Mouse (Mus musculus) midbrain, embryonic 12.5 days (tissue): ENCODE results near the gene Arpc2. TPM values are rescaled to one million over a fixed set of nuclear protein-coding genes. Genes with fewer than 3 reads are reported as not detected.

Experiments
- ATAC-seq: fragments of 200-750 bp; cut with Nextera tagmentation; 2 replicates; pipeline ENCODE4 v1.8.0; 2017; ENCODE audit warnings: low read depth, moderate TSS enrichment, moderate library complexity; ENCODE audit not compliant: low FRiP score
- H3K27ac ChIP-seq: fragments of 300-500 bp; sonication (generic); replicated peaks from 2 replicates; pipeline ENCODE4 v1.5.1; 2016; ENCODE audit warnings: mild to moderate bottlenecking
- H3K27me3 ChIP-seq: fragments of 300-500 bp; sonication (generic); 2 replicates; pipeline ENCODE4 v1.6.1; 2016; ENCODE audit warnings: mild to moderate bottlenecking
- H3K36me3 ChIP-seq: fragments of 300-500 bp; sonication (generic); 2 replicates; pipeline ENCODE4 v1.6.1; 2016
- H3K4me1 ChIP-seq: fragments of 300-500 bp; sonication (generic); 2 replicates; pipeline ENCODE4 v1.6.1; 2016
- H3K4me2 ChIP-seq: fragments of 300-500 bp; sonication (generic); replicated peaks from 2 replicates; pipeline ENCODE4 v1.6.1; 2016; ENCODE audit warnings: mild to moderate bottlenecking, moderate library complexity
- H3K4me3 ChIP-seq: fragments of 300-500 bp; sonication (generic); 2 replicates; pipeline ENCODE4 v1.5.1; 2016; ENCODE audit warnings: mild to moderate bottlenecking
- H3K9ac ChIP-seq: fragments of 300-500 bp; sonication (generic); replicated peaks from 2 replicates; pipeline ENCODE4 v1.6.1; 2016; ENCODE audit warnings: mild to moderate bottlenecking, moderate library complexity
- H3K9me3 ChIP-seq: fragments of 300-500 bp; sonication (generic); 2 replicates; pipeline ENCODE4 v1.6.1; 2016; ENCODE audit warnings: mild to moderate bottlenecking
- WGBS: fragments of 180-500 bp; shearing (Covaris S2); methylation state at CpG from one replicate; pipeline ENCODE4 v1.1.7; 2016; 5-methylcytosine and 5-hydroxymethylcytosine counted together
- microRNA counts: library from miRNA; unstranded; fragments of <30 nt; microRNA quantifications from one replicate; lab custom pipeline; 2017
- microRNA-seq: library from miRNA; unstranded; fragments of <30 nt; microRNA quantifications from one replicate; pipeline ENCODE4, GENCODE M21; 2017
- polyA plus RNA-seq: library from polyadenylated mRNA; unstranded; fragments of >200 nt; fragmentation: Nextera tagmentation; extraction: Ambion mirVana; gene quantifications from 2 replicates; pipeline ENCODE4 v1.2.1, GENCODE M21; 2016

Arpc2 gene
- polyA plus RNA-seq, 1 experiment from 2014 or later, result 363 TPM

DNA sequence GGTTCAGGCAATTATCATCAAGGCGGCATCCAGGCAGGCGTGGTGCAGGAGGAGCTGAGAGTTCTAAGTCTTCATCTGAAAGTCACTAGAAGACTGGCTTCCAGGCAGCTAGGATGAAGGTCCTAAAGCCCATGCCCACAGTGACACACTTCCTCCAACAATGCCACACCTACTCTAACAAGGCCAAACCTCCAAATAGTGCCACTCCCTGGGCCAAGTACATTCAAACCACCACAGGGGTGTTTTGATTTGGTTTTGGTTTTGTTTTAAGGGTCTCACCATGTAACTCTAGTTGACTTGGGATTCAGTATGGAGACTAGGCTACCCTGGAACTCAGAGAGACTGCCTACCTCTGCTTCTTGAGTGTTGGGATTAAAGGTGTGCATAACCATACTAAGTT is 69.6 kb downstream of the Arpc2 start, which contains the start of gene Tmbim1:
Gene Tmbim1, minus strand, starts transcription at position 101 of the 400 bp plus-strand sequence.
- H3K27me3 ChIP-seq, result peaks cover 23% of the 10 kb centered on the region
- H3K27ac ChIP-seq, result no peak within 1 kb of the TSS
- H3K4me3 ChIP-seq, result no peak within 1 kb of the TSS
- H3K9me3 ChIP-seq, result no peaks in the 10 kb centered on the region
- peaks cover 10% of the 10 kb centered on the region for H3K4me1 ChIP-seq
- WGBS, result 97% methylated on average over 2 of the region's 2 CpGs
- ATAC-seq, result no peak
- no peak within 1 kb of the TSS for H3K9ac ChIP-seq
- H3K4me2 ChIP-seq, result peak within 1 kb of the TSS; percentile 81; the same call in 1 of the 2 replicates
- no peaks in the 10 kb centered on the region for H3K36me3 ChIP-seq

DNA sequence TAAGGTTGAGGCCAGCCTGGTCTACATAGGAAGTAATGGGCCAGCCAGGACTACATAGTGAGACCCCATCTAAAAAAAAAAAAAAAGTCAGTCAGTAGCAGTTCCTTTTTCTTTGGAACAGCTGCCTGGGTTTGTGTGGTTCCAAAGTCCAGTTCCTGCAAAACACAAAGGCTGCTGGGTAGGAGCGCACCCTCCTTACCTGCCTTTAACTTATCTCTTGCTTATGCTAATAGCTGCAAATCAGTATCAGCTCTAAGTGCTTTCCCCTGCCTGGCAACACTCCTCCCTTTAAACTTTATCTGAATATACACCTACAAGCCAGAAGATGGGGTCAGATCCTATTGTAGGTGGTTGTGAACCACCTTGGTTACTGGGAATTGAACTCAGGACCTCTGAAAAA is 71.3 kb downstream of the Arpc2 start:
- no peak overlapping the region for H3K27ac ChIP-seq
- no peaks in the 10 kb centered on the region for H3K36me3 ChIP-seq
- H3K9ac ChIP-seq, result no peak overlapping the region
- peaks cover 22% of the 10 kb centered on the region for H3K27me3 ChIP-seq
- ATAC-seq, result no peak
- H3K4me2 ChIP-seq, result no peak overlapping the region
- H3K4me1 ChIP-seq, result peaks cover 10% of the 10 kb centered on the region
- 96% methylated on average over 1 of the region's 1 CpGs for WGBS
- H3K9me3 ChIP-seq, result no peaks in the 10 kb centered on the region
- H3K4me3 ChIP-seq, result no peak overlapping the region

GRCm38 (mm10) chr1:74308001-74308964 is 72.4 kb downstream of the Arpc2 start:
- no peak for ATAC-seq
- no peak overlapping the region for H3K4me3 ChIP-seq
- H3K36me3 ChIP-seq, result no peaks in the 10 kb centered on the region
- H3K4me2 ChIP-seq, result no peak overlapping the region
- H3K9ac ChIP-seq, result no peak overlapping the region
- no peaks in the 10 kb centered on the region for H3K9me3 ChIP-seq
- H3K27me3 ChIP-seq, result peaks cover 13% of the 10 kb centered on the region
- H3K27ac ChIP-seq, result no peak overlapping the region
- 84% methylated on average over 10 of the region's 10 CpGs for WGBS
- peaks cover 9% of the 10 kb centered on the region for H3K4me1 ChIP-seq

- no peak overlapping the region for H3K9ac ChIP-seq
- no peak for ATAC-seq
- no peak overlapping the region for H3K27ac ChIP-seq
- 58% methylated on average over 3 of the region's 3 CpGs for WGBS
- H3K27me3 ChIP-seq, result no peaks in the 10 kb centered on the region; the same call in 1 of the 2 replicates
- H3K36me3 ChIP-seq, result no peaks in the 10 kb centered on the region
- H3K4me3 ChIP-seq, result no peak overlapping the region
- H3K4me2 ChIP-seq, result no peak overlapping the region
- H3K9me3 ChIP-seq, result no peaks in the 10 kb centered on the region
- H3K4me1 ChIP-seq, result no peaks in the 10 kb centered on the region
Measured at GRCm38 (mm10) chr1:74309767-74310166, 73.9 kb downstream of the Arpc2 start.

DNA sequence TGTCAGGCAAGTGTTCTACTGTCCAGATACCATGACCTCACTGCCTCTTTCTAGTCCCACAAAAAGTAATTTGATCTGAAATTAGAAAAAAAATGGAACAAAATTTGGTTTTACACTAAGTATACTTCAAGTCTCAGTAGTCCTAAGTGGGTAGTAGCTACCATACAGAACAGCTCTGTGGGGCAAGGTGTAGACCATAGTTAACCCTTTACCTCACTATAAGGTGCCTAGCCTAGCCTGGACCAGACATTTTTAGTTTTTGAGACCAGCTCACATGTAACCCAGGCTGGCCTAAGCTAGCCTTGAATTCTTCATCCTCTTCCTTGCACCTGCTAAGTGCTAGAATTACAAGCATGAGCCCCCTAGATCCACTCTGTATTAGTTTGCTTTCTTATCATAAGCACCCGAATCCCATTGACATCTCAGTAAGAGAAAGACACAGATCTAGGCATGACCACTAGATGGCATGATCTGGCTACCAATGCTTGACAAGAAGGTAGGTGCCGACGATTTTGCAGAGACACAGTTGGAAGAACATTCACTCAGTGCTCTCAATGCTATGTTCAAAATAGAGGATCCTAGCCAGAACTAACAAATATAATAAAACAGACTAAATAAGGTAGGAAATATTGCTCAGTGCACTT is 77.3 kb downstream of the Arpc2 start:
- 4% methylated on average over 3 of the region's 3 CpGs for WGBS
- no peaks in the 10 kb centered on the region for H3K27me3 ChIP-seq
- H3K9ac ChIP-seq, result no peak overlapping the region
- no peak overlapping the region for H3K4me2 ChIP-seq
- peaks cover 3% of the 10 kb centered on the region; the same call in 1 of the 2 replicates for H3K4me1 ChIP-seq
- H3K9me3 ChIP-seq, result no peaks in the 10 kb centered on the region
- no peak for ATAC-seq
- no peaks in the 10 kb centered on the region for H3K36me3 ChIP-seq
- no peak overlapping the region for H3K4me3 ChIP-seq
- no peak overlapping the region for H3K27ac ChIP-seq

DNA sequence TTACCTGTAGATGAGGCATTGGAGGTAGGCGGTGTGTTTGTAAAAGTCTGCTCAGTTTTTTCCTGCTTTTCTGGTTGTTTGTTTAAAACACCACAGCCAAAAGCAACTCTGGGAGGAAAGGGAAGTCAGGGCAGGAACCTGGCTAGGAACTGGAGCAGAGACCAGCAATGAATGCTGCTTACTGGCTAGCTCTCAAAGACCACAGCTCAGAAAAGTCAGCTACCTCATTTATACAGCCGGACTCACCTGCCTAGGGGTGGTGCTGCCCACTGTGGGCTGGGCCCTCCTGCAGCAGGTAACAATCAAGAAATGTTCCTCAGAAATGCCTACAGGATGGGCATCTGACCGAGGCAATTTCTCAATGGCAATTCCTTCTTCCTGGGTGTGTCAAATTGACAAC is 78.9 kb downstream of the Arpc2 start:
- Histone ChIP-seq H3K9ac (no peak overlapping the region), H3K4me2 (no peak overlapping the region), H3K27ac (no peak overlapping the region), H3K4me1 (peaks cover 3% of the 10 kb centered on the region; the same call in 1 of the 2 replicates), H3K27me3 (no peaks in the 10 kb centered on the region), H3K9me3 (no peaks in the 10 kb centered on the region), H3K36me3 (no peaks in the 10 kb centered on the region), H3K4me3 (no peak overlapping the region)
- WGBS, result 91% methylated on average over 3 of the region's 3 CpGs
- ATAC-seq, result no peak

- H3K36me3 ChIP-seq, result no peaks in the 10 kb centered on the region
- H3K27ac ChIP-seq, result no peak overlapping the region
- no peak overlapping the region for H3K4me3 ChIP-seq
- H3K9me3 ChIP-seq, result no peaks in the 10 kb centered on the region
- H3K9ac ChIP-seq, result no peak overlapping the region
- H3K4me1 ChIP-seq, result peaks cover 3% of the 10 kb centered on the region; the same call in 1 of the 2 replicates
- ATAC-seq, result no peak
- H3K4me2 ChIP-seq, result no peak overlapping the region
- no peaks in the 10 kb centered on the region for H3K27me3 ChIP-seq
- WGBS, result 80% methylated on average over 4 of the region's 4 CpGs
Measured at GRCm38 (mm10) chr1:74316114-74316827, 80.4 kb downstream of the Arpc2 start.

MicroRNA genes within 50 kb of the gene (microRNA counts, 519-probe panel; counts per million panel counts)
- not detected for microRNA mmu-miR-1928 (lab: Ali Mortazavi, UCI)

Small RNA genes lying within 50 kb of the gene (microRNA-seq; reads per million reads assigned to microRNA genes)
- gene Mir1928, result not detected

Other genes with a start within 250 kb of the Arpc2 start
- gene Tns1, start 111.6 kb upstream of the Arpc2 start, polyA plus RNA-seq, result 17.1 and 21.0 TPM in 2 replicates
- 0.37 and 0.67 TPM in 2 replicates for gene Rufy4, start 110.5 kb upstream of the Arpc2 start, polyA plus RNA-seq
- gene Cxcr2, start 82.1 kb upstream of the Arpc2 start, polyA plus RNA-seq, result 0.09 and 0.10 TPM in 2 replicates
- not detected in 2 replicates for gene Cxcr1, start 41.5 kb upstream of the Arpc2 start, polyA plus RNA-seq
- not detected in 2 replicates for gene Gpbar1, start 42.5 kb downstream of the Arpc2 start, polyA plus RNA-seq
- gene Aamp, start 48.7 kb downstream of the Arpc2 start, polyA plus RNA-seq, result 176 and 181 TPM in 2 replicates
- gene Pnkd, start 48.8 kb downstream of the Arpc2 start, polyA plus RNA-seq, result 75.0 and 85.3 TPM in 2 replicates
- 6.7 and 9.8 TPM in 2 replicates for gene Tmbim1, start 69.5 kb downstream of the Arpc2 start, polyA plus RNA-seq
- 0.58 and 0.66 TPM in 2 replicates for gene Catip, start 126.0 kb downstream of the Arpc2 start, polyA plus RNA-seq
- gene Slc11a1, start 139.1 kb downstream of the Arpc2 start, polyA plus RNA-seq, result 2.3 and 2.4 TPM in 2 replicates
- 28.9 and 31.0 TPM in 2 replicates for gene Ctdsp1, start 155.4 kb downstream of the Arpc2 start, polyA plus RNA-seq
- 0.28 and 0.55 TPM in 2 replicates for gene Vil1, start 173.3 kb downstream of the Arpc2 start, polyA plus RNA-seq